Mouse (Mus musculus): ENCODE results near the gene Hist3h2ba. TPM values are rescaled to one million over a fixed set of nuclear protein-coding genes. Genes with fewer than 3 reads are reported as not detected.

Hist3h2ba gene
- total and polyA plus RNA-seq, 3 experiments, result not detected

- Histone ChIP-seq H3K36me3 (replicated peaks in 1 of 2; ENCODE audit: control insufficient read depth in 1 of 2, insufficient read depth in 1 of 2, low read length in 1 of 2) (peaks cover 20 to 28% of the 10 kb centered on the region in 2 experiments), H3K27ac (ENCODE audit: insufficient read depth, low read depth) (no peak overlapping the region), H3K4me3 (replicated peaks in 1 of 3; ENCODE audit: low read depth in 2 of 3, low read length in 2 of 3, poor library complexity in 1 of 3) (peak overlapping the region in 1 of 3 experiments; percentile 1), H3K79me2 (replicated peaks; ENCODE audit: control insufficient read depth, extremely low read depth, insufficient read depth, poor library complexity, severe bottlenecking) (no peaks in the 10 kb centered on the region), H3K4me1 (ENCODE audit: control insufficient read depth in 1 of 2, insufficient read depth in 2 of 2) (peaks cover 3 to 16% of the 10 kb centered on the region in 2 experiments), H3K9ac (ENCODE audit: insufficient read depth, low read depth) (no peak overlapping the region), H3K27me3 (replicated peaks) (peaks cover 27% of the 10 kb centered on the region), H3K4me2 (ENCODE audit: insufficient read depth, low read depth, poor library complexity, severe bottlenecking) (peak overlapping the region; percentile 43; the same call in 1 of the 2 replicates), H3K9me3 (replicated peaks; ENCODE audit: low read length) (no peaks in the 10 kb centered on the region)
- DNase-seq (ENCODE audit: extremely low read depth), result no peak
- TF ChIP-seq MEF2A (IDR thresholded peaks at IDR 0.05; ENCODE audit: borderline replicate concordance, low read depth, low read length), result no peak
- TF ChIP-seq NRF1 (IDR thresholded peaks at IDR 0.05; ENCODE audit: low read depth, low read length), result peak; percentile 44; the same call in 1 of the 2 replicates
- 0 out of 4 replicates have a peak, but pooled peaks of 1 of the 2 experiments have one; percentile 10 for TF ChIP-seq CTCF (conservative IDR thresholded peaks at IDR 0.05 in 1 of 2, IDR thresholded peaks at IDR 0.05 in 1 of 2; ENCODE audit: low read depth in 2 of 2, low read length in 2 of 2)
- dilution Hi-C loops (cut with MboI; ENCODE audit: extremely low pct_ligation_motif_present, extremely low pct_unique_long_range_greater_than_20kb, low sequenced_read_pairs), result no loop called here
- in situ Hi-C loops (cut with MboI; ENCODE audit: low pct_ligation_motif_present, low pct_unique_long_range_greater_than_20kb, low sequenced_read_pairs), result no loop called here
Measured at GRCm38 (mm10) chr11:58994337-58994826, 45.7 kb downstream of the Hist3h2ba start.

- TF ChIP-seq NELFE (IDR thresholded peaks at IDR 0.05; ENCODE audit: low read depth, low read length), result no peak
- no peak for TF ChIP-seq E2F4 (IDR thresholded peaks at IDR 0.05; ENCODE audit: insufficient replicate concordance, low read depth, low read length)
- no peak for TF ChIP-seq SIN3A (IDR thresholded peaks at IDR 0.05; ENCODE audit: low read length)
- no peak for TF ChIP-seq BHLHE40 (IDR thresholded peaks at IDR 0.05; ENCODE audit: low read depth, low read length)
- no peak for TF ChIP-seq JUN (IDR thresholded peaks at IDR 0.05; ENCODE audit: insufficient read depth, low read depth, low read length)
- no peak for TF ChIP-seq MAX (IDR thresholded peaks at IDR 0.05; ENCODE audit: low read length)
- no peak for TF ChIP-seq IRF4 (IDR thresholded peaks at IDR 0.05; ENCODE audit: low read depth, low read length)
- no peak for TF ChIP-seq ZC3H11A (IDR thresholded peaks at IDR 0.05; ENCODE audit: low read depth, low read length)
- no peak for TF ChIP-seq KAT2A (IDR thresholded peaks at IDR 0.05; ENCODE audit: insufficient replicate concordance, low read length)
- no peak for TF ChIP-seq MYC (IDR thresholded peaks at IDR 0.05; ENCODE audit: low read depth, low read length)
- Histone ChIP-seq H3K9ac (ENCODE audit: insufficient read depth, low read depth) (no peak overlapping the region), H3K4me3 (replicated peaks in 1 of 3; ENCODE audit: low read depth in 2 of 3, low read length in 2 of 3, poor library complexity in 1 of 3) (no peak overlapping the region), H3K36me3 (replicated peaks in 1 of 2; ENCODE audit: control insufficient read depth in 1 of 2, insufficient read depth in 1 of 2, low read length in 1 of 2) (peaks cover 12 to 19% of the 10 kb centered on the region in 2 experiments), H3K27me3 (replicated peaks) (peaks cover 35% of the 10 kb centered on the region), H3K4me2 (ENCODE audit: insufficient read depth, low read depth, poor library complexity, severe bottlenecking) (no peak overlapping the region), H3K79me2 (replicated peaks; ENCODE audit: control insufficient read depth, extremely low read depth, insufficient read depth, poor library complexity, severe bottlenecking) (no peaks in the 10 kb centered on the region), H3K27ac (ENCODE audit: insufficient read depth, low read depth) (no peak overlapping the region), H3K4me1 (ENCODE audit: control insufficient read depth in 1 of 2, insufficient read depth in 2 of 2) (peaks cover 3 to 16% of the 10 kb centered on the region in 2 experiments), H3K9me3 (replicated peaks; ENCODE audit: low read length) (no peaks in the 10 kb centered on the region)
- no peak for DNase-seq (ENCODE audit: extremely low read depth)
- in situ Hi-C loops (cut with MboI; ENCODE audit: low pct_ligation_motif_present, low pct_unique_long_range_greater_than_20kb, low sequenced_read_pairs) (no loop called here), dilution Hi-C loops (cut with MboI; ENCODE audit: extremely low pct_ligation_motif_present, extremely low pct_unique_long_range_greater_than_20kb, low sequenced_read_pairs) (no loop called here)
Measured at GRCm38 (mm10) chr11:58995061-58995806, 46.5 kb downstream of the Hist3h2ba start.

All from CH12.LX (cell line).